Mouse (Mus musculus) lung, adult 2 months (tissue): Measurements from ENCODE around the gene Dpf3.

Experiments
- CTCF ChIP-seq: fragments of 200-500 bp; IDR thresholded peaks from 2 replicates; pipeline ENCODE4 v1.5.1; 2011; ENCODE audit warnings: mild to moderate bottlenecking, low read length, control low read depth; ENCODE audit not compliant: insufficient read depth
- POLR2A ChIP-seq: fragments of 200-500 bp; IDR thresholded peaks from 2 replicates; pipeline ENCODE4 v1.6.1; 2011; ENCODE audit warnings: low read depth, mild to moderate bottlenecking, control low read depth, low read length, borderline replicate concordance; ENCODE audit errors: extremely low read depth

DNA sequence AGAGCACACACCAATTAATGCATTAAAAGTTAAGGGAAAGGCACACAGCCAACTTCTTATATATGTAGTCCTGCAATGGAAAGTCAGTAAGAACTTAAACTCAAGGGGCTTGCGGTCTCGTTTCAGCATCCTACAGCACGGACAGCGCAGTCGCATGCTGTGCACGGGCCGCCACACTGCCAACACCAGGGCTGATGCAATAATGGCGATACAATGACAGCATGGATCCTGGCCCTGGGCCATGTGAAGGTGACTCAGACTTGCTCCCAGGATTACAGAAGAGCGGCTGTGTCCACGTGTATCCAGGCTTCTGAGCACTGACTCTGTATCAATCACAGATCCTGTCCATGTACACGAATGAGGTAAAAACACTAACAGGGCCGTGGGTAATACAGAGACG, 158.6 kb downstream of the Dpf3 start:
- TF ChIP-seq POLR2A (no peak), CTCF (no peak)
